Comparison of ENCODE assay signal across 10 mouse cellular contexts in genomic region chr19:7121252-7121651, GRCm38 (mm10). TPM values are rescaled to one million over a fixed set of nuclear protein-coding genes. Genes with fewer than 3 reads are reported as not detected.
DNase-seq lines count a peak whose midpoint lies in the region; ATAC-seq lines count a peak whose summit lies in the region.
"Had no signal": no experiment of that assay in that cellular context is flagged by ENCODE, and none has a peak within 500 bp of the region (broad histone marks: within the 10 kb centered on the region; RNA-seq: fewer than 3 reads in every experiment).

No protein-coding gene starts in this region.

- H3K9ac ChIP-seq in midbrain, embryonic 13.5 days (replicated peaks): no peak overlapping the region
- H3K9ac ChIP-seq in heart, embryonic 16.5 days (ENCODE audit: low read length): peak overlapping the region; percentile 48
- H3K9ac ChIP-seq in liver, embryonic 13.5 days: no peak overlapping the region
- H3K9ac ChIP-seq: lung, embryonic 15.5 days; neural tube, embryonic 12.5 days had no signal

- no peaks in the 10 kb centered on the region for H3K9me3 ChIP-seq in midbrain, embryonic 10.5 days (replicated peaks)
- no peaks in the 10 kb centered on the region for H3K9me3 ChIP-seq in midbrain, embryonic 13.5 days
- no peaks in the 10 kb centered on the region for H3K9me3 ChIP-seq in heart, embryonic 16.5 days (replicated peaks; ENCODE audit: control insufficient read depth, low read length)
- no peaks in the 10 kb centered on the region for H3K9me3 ChIP-seq in liver, embryonic 13.5 days (replicated peaks)
- H3K9me3 ChIP-seq: lung, embryonic 15.5 days; neural tube, embryonic 12.5 days had no signal

- no peak overlapping the region for H3K4me3 ChIP-seq in midbrain, embryonic 10.5 days
- no peak overlapping the region for H3K4me3 ChIP-seq in midbrain, embryonic 13.5 days (replicated peaks)
- H3K4me3 ChIP-seq in heart, embryonic 16.5 days (ENCODE audit: low read length): no peak overlapping the region
- H3K4me3 ChIP-seq in liver, embryonic 13.5 days (replicated peaks): no peak overlapping the region
- H3K4me3 ChIP-seq: lung, embryonic 15.5 days; neural tube, embryonic 12.5 days had no signal

- WGBS in midbrain, embryonic 10.5 days: 80% methylated on average over 11 of the region's 11 CpGs
- WGBS in midbrain, embryonic 13.5 days: 81% methylated on average over 11 of the region's 11 CpGs
- WGBS in heart, embryonic 16.5 days: 59% methylated on average over 11 of the region's 11 CpGs
- WGBS in liver, embryonic 13.5 days (ENCODE audit: insufficient replicate concordance): 58% methylated on average over 11 of the region's 11 CpGs

- peak; percentile 59; the same call in 1 of the 2 replicates for ATAC-seq in cerebellum, adult (ENCODE audit: insufficient number of reproducible peaks, low FRiP score, low TSS enrichment)
- no peak for ATAC-seq in midbrain, embryonic 13.5 days
- ATAC-seq in heart, embryonic 16.5 days (replicated peaks; ENCODE audit: extremely low read depth, insufficient read depth, low FRiP score): no peak
- no peak for ATAC-seq in liver, embryonic 13.5 days (ENCODE audit: low read depth)

- H3K27ac ChIP-seq in midbrain, embryonic 10.5 days (replicated peaks): peak overlapping the region; percentile 61
- no peak overlapping the region for H3K27ac ChIP-seq in midbrain, embryonic 13.5 days
- H3K27ac ChIP-seq in heart, embryonic 16.5 days (ENCODE audit: low read length): peak overlapping the region; percentile 98
- peak overlapping the region; percentile 6; the same call in 1 of the 2 replicates for H3K27ac ChIP-seq in liver, embryonic 13.5 days
- H3K27ac ChIP-seq: lung, embryonic 15.5 days; neural tube, embryonic 12.5 days had no signal

- H3K4me1 ChIP-seq in midbrain, embryonic 10.5 days: peaks cover 66% of the 10 kb centered on the region
- H3K4me1 ChIP-seq in midbrain, embryonic 13.5 days (replicated peaks): peaks cover 28% of the 10 kb centered on the region
- peaks cover 35% of the 10 kb centered on the region for H3K4me1 ChIP-seq in heart, embryonic 16.5 days (ENCODE audit: control insufficient read depth, insufficient read depth, low read length)
- peaks cover 61% of the 10 kb centered on the region for H3K4me1 ChIP-seq in liver, embryonic 13.5 days (replicated peaks)

- peaks cover 76% of the 10 kb centered on the region for H3K27me3 ChIP-seq in midbrain, embryonic 10.5 days (ENCODE audit: low read depth, poor library complexity, severe bottlenecking)
- H3K27me3 ChIP-seq in midbrain, embryonic 13.5 days: peaks cover 35% of the 10 kb centered on the region
- H3K27me3 ChIP-seq in heart, embryonic 16.5 days (ENCODE audit: control insufficient read depth, insufficient read depth, low read length): no peaks in the 10 kb centered on the region
- peaks cover 13% of the 10 kb centered on the region; the same call in 1 of the 2 replicates for H3K27me3 ChIP-seq in liver, embryonic 13.5 days
- H3K27me3 ChIP-seq: lung, embryonic 15.5 days had no signal

- no peak for DNase-seq in cerebellum, postnatal 4 days (ENCODE audit: low spot score in 2 of 2)
- DNase-seq in midbrain, embryonic 10.5 days (ENCODE audit: low spot score): no peak
- no peak for DNase-seq in liver, embryonic 13.5 days
- DNase-seq in frontal cortex, postnatal 36 days (ENCODE audit: low spot score in 2 of 2): no peak
- DNase-seq in right cerebral cortex, postnatal 4 days: no peak

- no peaks in the 10 kb centered on the region for H3K36me3 ChIP-seq in midbrain, embryonic 10.5 days
- H3K36me3 ChIP-seq in midbrain, embryonic 13.5 days: no peaks in the 10 kb centered on the region
- H3K36me3 ChIP-seq in heart, embryonic 16.5 days (ENCODE audit: control insufficient read depth, insufficient read depth): no peaks in the 10 kb centered on the region
- H3K36me3 ChIP-seq in liver, embryonic 13.5 days: no peaks in the 10 kb centered on the region
- H3K36me3 ChIP-seq: lung, embryonic 15.5 days; neural tube, embryonic 12.5 days had no signal

- H3K4me2 ChIP-seq in midbrain, embryonic 13.5 days (replicated peaks): no peak overlapping the region
- H3K4me2 ChIP-seq in heart, embryonic 16.5 days (ENCODE audit: low read depth, low read length): no peak overlapping the region
- H3K4me2 ChIP-seq in liver, embryonic 13.5 days: no peak overlapping the region
- H3K4me2 ChIP-seq: lung, embryonic 15.5 days; neural tube, embryonic 12.5 days had no signal

RNA-seq across cellular contexts. Expression of gene Flrt1, which starts 15.7 kb away (rescaled TPM):
- 6.0 and 7.5 TPM in 2 replicates for polyA plus RNA-seq in midbrain, embryonic 10.5 days (2016; fragmentation: Nextera tagmentation; extraction: Ambion mirVana)
- polyA plus RNA-seq in midbrain, embryonic 13.5 days (2015; fragmentation: Nextera tagmentation; extraction: Ambion mirVana): 8.3 and 9.2 TPM in 2 replicates
- polyA plus RNA-seq in heart, embryonic 16.5 days (2015; fragmentation: Nextera tagmentation; extraction: Ambion mirVana): 1.6 and 1.9 TPM in 2 replicates
- polyA plus RNA-seq in liver, embryonic 13.5 days (2015; fragmentation: Nextera tagmentation; extraction: Ambion mirVana): 0.14 and 0.17 TPM in 2 replicates
